Mouse (Mus musculus): ENCODE measurements at regions not wholly inside any gene's neighbourhood (a gene's known extent, or its start where the extent isn't known, plus 50 kb on each side); places are given as distances from the start of the nearest gene placed in this dataset.
A peak's percentile ranks its signal among the peaks of the same experiment; 100 is the strongest.

GRCm38 (mm10) chr8:41713634-41714330 lies 296.9 kb upstream of the Frg1 start:
- DNase-seq (ENCODE audit: low read depth, low spot score): peak; percentile 18

GRCm38 (mm10) chr8:41703927-41704924 lies 287.4 kb upstream of the Frg1 start:
- no peak for DNase-seq (ENCODE audit: low read depth, low spot score)

Measured in R1 (cell line).